Mouse (Mus musculus) embryonic facial prominence, embryonic 13.5 days (tissue): Measurements from ENCODE around the gene Ppp4r1. TPM values are rescaled to one million over a fixed set of nuclear protein-coding genes. Genes with fewer than 3 reads are reported as not detected.

ENCODE experiments used
- ATAC-seq: fragments of 200-750 bp; cut with Nextera tagmentation; 2 replicates; pipeline ENCODE4 v1.8.0; 2017; ENCODE audit warnings: low read depth; ENCODE audit not compliant: insufficient number of reproducible peaks, insufficient read depth, low FRiP score, low TSS enrichment
- H3K27ac ChIP-seq: fragments of 300-500 bp; sonication (generic); 2 replicates; pipeline ENCODE4 v1.5.1; 2015; ENCODE audit warnings: moderate library complexity, mild to moderate bottlenecking, inconsistent platforms
- H3K27me3 ChIP-seq: fragments of 300-500 bp; sonication (generic); 2 replicates; pipeline ENCODE4 v1.6.1; 2015; ENCODE audit warnings: mild to moderate bottlenecking, inconsistent platforms
- H3K36me3 ChIP-seq: fragments of 300-500 bp; sonication (generic); 2 replicates; pipeline ENCODE4 v1.6.1; 2015; ENCODE audit warnings: mild to moderate bottlenecking, inconsistent platforms
- H3K4me1 ChIP-seq: fragments of 300-500 bp; sonication (generic); 2 replicates; pipeline ENCODE4 v1.6.1; 2015; ENCODE audit warnings: inconsistent platforms
- H3K4me2 ChIP-seq: fragments of 300-500 bp; sonication (generic); 2 replicates; pipeline ENCODE4 v1.6.1; 2015; ENCODE audit warnings: moderate library complexity, mild to moderate bottlenecking, inconsistent platforms
- H3K4me3 ChIP-seq: fragments of 300-500 bp; sonication (generic); 2 replicates; pipeline ENCODE4 v1.5.1; 2015; ENCODE audit warnings: mild to moderate bottlenecking, inconsistent platforms
- H3K9ac ChIP-seq: fragments of 300-500 bp; sonication (generic); 2 replicates; pipeline ENCODE4 v1.6.1; 2015; ENCODE audit warnings: mild to moderate bottlenecking, inconsistent platforms
- H3K9me3 ChIP-seq: fragments of 300-500 bp; sonication (generic); 2 replicates; pipeline ENCODE4 v1.6.1; 2016; ENCODE audit warnings: inconsistent platforms
- WGBS: fragments of 180-500 bp; shearing (Covaris S2); methylation state at CpG from one replicate; pipeline ENCODE4 v1.1.7; 2015; ENCODE audit warnings: mixed read lengths; 5-methylcytosine and 5-hydroxymethylcytosine counted together
- polyA plus RNA-seq: library from polyadenylated mRNA; unstranded; fragments of >200 nt; fragmentation: Nextera tagmentation; extraction: Ambion mirVana; gene quantifications from 2 replicates; pipeline ENCODE4 v1.2.1, GENCODE M21; 2015

Gene Ppp4r1
- polyA plus RNA-seq, 1 experiment from 2014 or later, result 46.7 TPM

- H3K9ac ChIP-seq, result no peak overlapping the region
- H3K4me1 ChIP-seq, result no peaks in the 10 kb centered on the region
- 85% methylated on average over 6 of the region's 6 CpGs for WGBS
- no peak overlapping the region for H3K4me3 ChIP-seq
- H3K27ac ChIP-seq, result no peak overlapping the region
- no peak for ATAC-seq
- H3K9me3 ChIP-seq, result no peaks in the 10 kb centered on the region
- no peaks in the 10 kb centered on the region for H3K27me3 ChIP-seq
- H3K4me2 ChIP-seq, result no peak overlapping the region
- H3K36me3 ChIP-seq, result peaks cover 11% of the 10 kb centered on the region; the same call in 1 of the 2 replicates
Measured at GRCm38 (mm10) chr17:65748997-65749396, 33.4 kb upstream of the Ppp4r1 start.

- no peaks in the 10 kb centered on the region for H3K4me1 ChIP-seq
- no peak overlapping the region for H3K9ac ChIP-seq
- H3K4me2 ChIP-seq, result no peak overlapping the region
- H3K36me3 ChIP-seq, result peaks cover 12% of the 10 kb centered on the region
- H3K27me3 ChIP-seq, result no peaks in the 10 kb centered on the region
- no peak for ATAC-seq
- peaks cover 5% of the 10 kb centered on the region; the same call in 1 of the 2 replicates for H3K9me3 ChIP-seq
- H3K27ac ChIP-seq, result no peak overlapping the region
- no peak overlapping the region for H3K4me3 ChIP-seq
- 94% methylated on average over 7 of the region's 7 CpGs for WGBS
Measured at GRCm38 (mm10) chr17:65749803-65750202, 32.6 kb upstream of the Ppp4r1 start.

- H3K4me3 ChIP-seq, result no peak overlapping the region
- no peaks in the 10 kb centered on the region for H3K27me3 ChIP-seq
- H3K4me1 ChIP-seq, result no peaks in the 10 kb centered on the region
- H3K9me3 ChIP-seq, result peaks cover 5% of the 10 kb centered on the region; the same call in 1 of the 2 replicates
- H3K9ac ChIP-seq, result no peak overlapping the region
- H3K36me3 ChIP-seq, result peaks cover 13% of the 10 kb centered on the region
- ATAC-seq, result no peak
- H3K4me2 ChIP-seq, result no peak overlapping the region
- no peak overlapping the region for H3K27ac ChIP-seq
Measured at GRCm38 (mm10) chr17:65750301-65750700, 32.1 kb upstream of the Ppp4r1 start.

DNA sequence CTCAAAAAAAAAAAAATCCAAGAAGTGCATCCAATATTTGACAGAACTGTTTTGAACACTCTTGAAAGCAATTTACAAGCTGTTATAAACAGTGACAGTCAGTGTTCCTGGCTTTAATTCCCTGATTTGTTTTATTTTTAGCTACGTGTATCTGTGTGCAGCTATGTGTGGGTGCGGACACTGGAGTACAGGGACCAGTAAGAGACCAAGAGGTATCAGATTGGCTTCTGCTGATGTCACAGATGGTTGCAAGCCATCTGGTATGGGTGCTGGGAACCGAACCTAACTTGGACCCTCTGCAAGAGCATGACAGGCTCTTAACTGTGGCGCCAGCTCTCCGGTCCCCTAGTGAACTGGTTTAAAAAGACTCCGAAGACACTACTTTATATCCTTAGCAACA, 29.2 kb upstream of the Ppp4r1 start:
- Histone ChIP-seq H3K4me2 (no peak overlapping the region), H3K27me3 (no peaks in the 10 kb centered on the region), H3K9ac (no peak overlapping the region), H3K4me1 (no peaks in the 10 kb centered on the region), H3K36me3 (peaks cover 13% of the 10 kb centered on the region), H3K9me3 (peaks cover 5% of the 10 kb centered on the region; the same call in 1 of the 2 replicates), H3K4me3 (no peak overlapping the region), H3K27ac (no peak overlapping the region)
- ATAC-seq, result no peak
- WGBS, result 98% methylated on average over 6 of the region's 6 CpGs

- ATAC-seq, result no peak
- H3K9ac ChIP-seq, result no peak overlapping the region
- H3K27me3 ChIP-seq, result no peaks in the 10 kb centered on the region
- H3K27ac ChIP-seq, result no peak overlapping the region
- peaks cover 20% of the 10 kb centered on the region for H3K36me3 ChIP-seq
- no peaks in the 10 kb centered on the region for H3K4me1 ChIP-seq
- peaks cover 5% of the 10 kb centered on the region; the same call in 1 of the 2 replicates for H3K9me3 ChIP-seq
- no peak overlapping the region for H3K4me3 ChIP-seq
- H3K4me2 ChIP-seq, result no peak overlapping the region
- WGBS, result 92% methylated on average over 3 of the region's 3 CpGs
Measured at GRCm38 (mm10) chr17:65755857-65756256, 26.5 kb upstream of the Ppp4r1 start.

GRCm38 (mm10) chr17:65757150-65757549, 25.2 kb upstream of the Ppp4r1 start:
- no peaks in the 10 kb centered on the region for H3K27me3 ChIP-seq
- peaks cover 20% of the 10 kb centered on the region for H3K36me3 ChIP-seq
- H3K27ac ChIP-seq, result no peak overlapping the region
- no peak for ATAC-seq
- H3K9me3 ChIP-seq, result peaks cover 5% of the 10 kb centered on the region; the same call in 1 of the 2 replicates
- H3K4me2 ChIP-seq, result no peak overlapping the region
- H3K4me3 ChIP-seq, result no peak overlapping the region
- H3K4me1 ChIP-seq, result no peaks in the 10 kb centered on the region
- H3K9ac ChIP-seq, result no peak overlapping the region
- 66% methylated on average over 6 of the region's 6 CpGs for WGBS

- H3K36me3 ChIP-seq, result peaks cover 13% of the 10 kb centered on the region
- H3K4me3 ChIP-seq, result no peak overlapping the region
- H3K4me1 ChIP-seq, result peaks cover under 1% of the 10 kb centered on the region; the same call in 1 of the 2 replicates
- no peak overlapping the region for H3K27ac ChIP-seq
- whole genome bisulfite sequencing, result 93% methylated on average over 14 of the region's 14 CpGs
- no peaks in the 10 kb centered on the region for H3K27me3 ChIP-seq
- H3K9me3 ChIP-seq, result no peaks in the 10 kb centered on the region
- H3K9ac ChIP-seq, result no peak overlapping the region
- no peak overlapping the region for H3K4me2 ChIP-seq
- ATAC-seq, result no peak
Measured at GRCm38 (mm10) chr17:65763221-65763620, 19.2 kb upstream of the Ppp4r1 start.

DNA sequence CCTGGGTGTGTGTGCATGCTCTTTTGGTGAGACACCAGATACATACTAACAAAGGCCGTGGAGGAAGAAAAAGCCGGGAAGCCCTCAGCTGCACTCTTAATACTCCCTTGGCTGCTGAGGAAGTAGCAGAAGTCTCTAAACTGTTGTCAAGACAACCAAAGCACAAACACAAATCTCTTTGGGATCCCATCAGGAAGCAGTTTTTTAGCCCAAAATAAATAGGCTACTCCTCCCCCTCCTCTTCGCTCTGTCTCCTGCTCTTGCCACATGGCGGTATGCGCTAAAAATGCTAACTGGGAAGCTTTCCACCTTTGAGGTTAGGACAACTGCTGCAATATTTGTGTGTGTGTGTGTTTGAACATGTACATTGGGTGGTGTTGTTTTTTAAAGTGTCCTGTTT, 13.9 kb upstream of the Ppp4r1 start:
- no peak for ATAC-seq
- WGBS, result 60% methylated on average over 5 of the region's 5 CpGs
- Histone ChIP-seq H3K4me1 (peaks cover 36% of the 10 kb centered on the region), H3K27me3 (no peaks in the 10 kb centered on the region), H3K4me2 (no peak overlapping the region), H3K9ac (no peak overlapping the region), H3K27ac (no peak overlapping the region), H3K9me3 (no peaks in the 10 kb centered on the region), H3K4me3 (no peak overlapping the region), H3K36me3 (no peaks in the 10 kb centered on the region)

DNA sequence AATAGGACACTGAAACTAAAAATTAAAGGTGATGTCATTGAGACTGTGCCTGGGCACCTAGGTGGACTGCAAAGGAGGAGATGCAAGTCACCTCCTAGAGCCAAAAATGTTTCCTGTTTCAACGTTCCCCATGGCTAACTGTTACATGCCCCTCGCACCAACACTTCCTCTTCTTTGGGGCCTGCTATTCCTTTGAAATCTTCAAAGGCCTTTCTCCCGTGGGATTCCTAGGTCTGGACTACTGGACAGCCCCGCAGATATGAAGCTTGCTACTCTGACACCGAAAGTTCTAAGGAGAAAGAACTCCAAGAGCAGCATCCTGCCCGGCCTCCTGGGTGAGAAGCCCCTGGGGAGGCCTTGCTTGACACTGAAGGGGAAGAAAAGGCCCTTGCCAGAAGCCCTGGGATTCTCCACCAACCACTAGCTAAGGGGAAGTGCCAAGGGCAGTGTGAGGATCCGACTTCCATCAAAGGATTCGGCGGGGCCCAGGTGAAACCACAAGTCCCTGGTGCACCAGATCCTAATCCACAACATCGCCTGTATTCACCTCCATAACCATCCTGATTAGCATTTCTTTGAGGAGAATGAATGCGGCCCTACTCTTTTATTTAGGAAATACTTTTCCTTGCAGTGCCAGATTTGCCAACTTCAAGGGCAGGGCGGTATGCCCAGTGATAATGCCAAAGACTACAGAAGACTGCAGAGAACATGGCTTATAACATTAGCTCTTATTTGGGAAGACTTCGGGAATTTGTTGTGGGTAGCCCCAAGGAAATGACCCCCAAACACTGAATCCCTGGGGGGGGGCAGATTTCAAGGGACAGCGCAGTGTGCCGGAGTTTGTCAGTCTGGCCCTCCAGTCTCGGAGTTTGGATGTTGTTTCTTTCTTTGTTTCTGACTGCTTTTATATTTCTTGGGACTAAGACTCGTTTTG, 11.1 kb upstream of the Ppp4r1 start:
- ATAC-seq, result no peak
- Histone ChIP-seq H3K4me2 (peak overlapping the region; percentile 85), H3K4me1 (peaks cover 36% of the 10 kb centered on the region), H3K4me3 (peak overlapping the region; percentile 79), H3K27ac (no peak overlapping the region), H3K9ac (peak overlapping the region; percentile 87), H3K27me3 (no peaks in the 10 kb centered on the region), H3K9me3 (no peaks in the 10 kb centered on the region), H3K36me3 (no peaks in the 10 kb centered on the region)
- WGBS, result 19% methylated on average over 17 of the region's 17 CpGs

- no peaks in the 10 kb centered on the region for H3K9me3 ChIP-seq
- H3K27me3 ChIP-seq, result no peaks in the 10 kb centered on the region
- peak within 1 kb of the TSS; percentile 36 for H3K27ac ChIP-seq
- H3K4me1 ChIP-seq, result peaks cover 36% of the 10 kb centered on the region
- ATAC-seq, result peak; percentile 74
- H3K4me3 ChIP-seq, result peak within 1 kb of the TSS; percentile 79
- peak within 1 kb of the TSS; percentile 85 for H3K4me2 ChIP-seq
- no peaks in the 10 kb centered on the region for H3K36me3 ChIP-seq
- under 1% methylated on average over 70 of the region's 75 CpGs for WGBS
- peak within 1 kb of the TSS; percentile 87 for H3K9ac ChIP-seq
Measured at GRCm38 (mm10) chr17:65771951-65772934, 10.1 kb upstream of the Ppp4r1 start, which contains the start of gene Rab31. Rab31 (minus strand) TSS chr17:65772752.

- H3K4me2 ChIP-seq, result no peak overlapping the region
- WGBS, result 59% methylated on average over 4 of the region's 4 CpGs
Measured at GRCm38 (mm10) chr17:65773617-65774016, 8.8 kb upstream of the Ppp4r1 start.

More at GRCm38 (mm10) chr17:65773617-65774016, 8.8 kb upstream of the Ppp4r1 start:
- Histone ChIP-seq H3K4me3 (no peak overlapping the region), H3K9ac (no peak overlapping the region), H3K27me3 (no peaks in the 10 kb centered on the region), H3K36me3 (no peaks in the 10 kb centered on the region), H3K27ac (no peak overlapping the region), H3K4me1 (peaks cover 31% of the 10 kb centered on the region), H3K9me3 (no peaks in the 10 kb centered on the region)
- ATAC-seq, result no peak
